Mouse (Mus musculus): Measurements from ENCODE around the gene Parp14. TPM values are rescaled to one million over a fixed set of nuclear protein-coding genes. Genes with fewer than 3 reads are reported as not detected.

Gene Parp14
- polyA plus RNA-seq (2016; fragmentation: Nextera tagmentation; extraction: Ambion mirVana): 0.30 and 0.45 TPM in 2 replicates

- H3K9me3 ChIP-seq: 0 out of 2 replicates have a peak, but pooled peaks cover 3% of the 10 kb centered on the region
- 2% methylated on average over 38 of the region's 38 CpGs for WGBS
- peaks cover 14% of the 10 kb centered on the region for H3K4me1 ChIP-seq
- H3K27me3 ChIP-seq: peaks cover 51% of the 10 kb centered on the region
- H3K36me3 ChIP-seq: no peaks in the 10 kb centered on the region
- peak; percentile 56; the same call in 1 of the 2 replicates for ATAC-seq (ENCODE audit: low FRiP score, low read depth)
- peak within 1 kb of the TSS; percentile 78 for H3K4me2 ChIP-seq (replicated peaks)
- H3K27ac ChIP-seq (replicated peaks): no peak within 1 kb of the TSS
- peak within 1 kb of the TSS; percentile 58 for H3K9ac ChIP-seq (replicated peaks)
- H3K4me3 ChIP-seq: peak within 1 kb of the TSS; percentile 52
Observed at GRCm38 (mm10) chr16:35871048-35871851, at the start of gene Parp14. Parp14 (minus strand) TSS chr16:35871544.

GRCm38 (mm10) chr16:35918721-35919543, 47.6 kb upstream of the Parp14 start:
- Histone ChIP-seq H3K27me3 (no peaks in the 10 kb centered on the region), H3K4me1 (no peaks in the 10 kb centered on the region), H3K9ac (replicated peaks) (no peak overlapping the region), H3K4me3 (no peak overlapping the region), H3K4me2 (replicated peaks) (no peak overlapping the region), H3K9me3 (no peaks in the 10 kb centered on the region), H3K27ac (replicated peaks) (no peak overlapping the region), H3K36me3 (no peaks in the 10 kb centered on the region)
- ATAC-seq (ENCODE audit: low FRiP score, low read depth): no peak
- WGBS: 87% methylated on average over 6 of the region's 6 CpGs

- 69% methylated on average over 5 of the region's 5 CpGs for WGBS
- ATAC-seq (ENCODE audit: low FRiP score, low read depth): no peak
Observed at GRCm38 (mm10) chr16:35914301-35914700, 43.0 kb upstream of the Parp14 start.

GRCm38 (mm10) chr16:35913526-35913925, 42.2 kb upstream of the Parp14 start:
- 69% methylated on average over 1 of the region's 1 CpGs for WGBS
- Histone ChIP-seq H3K4me3 (no peak overlapping the region), H3K4me2 (replicated peaks) (no peak overlapping the region), H3K36me3 (no peaks in the 10 kb centered on the region), H3K27me3 (no peaks in the 10 kb centered on the region), H3K9ac (replicated peaks) (no peak overlapping the region), H3K9me3 (0 out of 2 replicates have a peak, but pooled peaks cover 5% of the 10 kb centered on the region), H3K27ac (replicated peaks) (no peak overlapping the region), H3K4me1 (no peaks in the 10 kb centered on the region)
- ATAC-seq (ENCODE audit: low FRiP score, low read depth): no peak

More at GRCm38 (mm10) chr16:35914301-35914700, 43.0 kb upstream of the Parp14 start:
- 0 out of 2 replicates have a peak, but pooled peaks cover 5% of the 10 kb centered on the region for H3K9me3 ChIP-seq
- H3K4me2 ChIP-seq (replicated peaks): no peak overlapping the region
- no peaks in the 10 kb centered on the region for H3K4me1 ChIP-seq
- H3K27me3 ChIP-seq: no peaks in the 10 kb centered on the region
- no peaks in the 10 kb centered on the region for H3K36me3 ChIP-seq
- no peak overlapping the region for H3K9ac ChIP-seq (replicated peaks)
- no peak overlapping the region for H3K27ac ChIP-seq (replicated peaks)
- H3K4me3 ChIP-seq: no peak overlapping the region

- 76% methylated on average over 3 of the region's 3 CpGs for WGBS
Observed at GRCm38 (mm10) chr16:35911449-35911848, 40.1 kb upstream of the Parp14 start.

GRCm38 (mm10) chr16:35907432-35908201, 36.3 kb upstream of the Parp14 start:
- Histone ChIP-seq H3K4me3 (no peak overlapping the region), H3K27me3 (no peaks in the 10 kb centered on the region), H3K9ac (replicated peaks) (no peak overlapping the region), H3K36me3 (no peaks in the 10 kb centered on the region), H3K9me3 (0 out of 2 replicates have a peak, but pooled peaks cover 3% of the 10 kb centered on the region), H3K4me2 (replicated peaks) (no peak overlapping the region), H3K4me1 (no peaks in the 10 kb centered on the region), H3K27ac (replicated peaks) (no peak overlapping the region)
- ATAC-seq (ENCODE audit: low FRiP score, low read depth): no peak
- 74% methylated on average over 4 of the region's 4 CpGs for WGBS

More at GRCm38 (mm10) chr16:35911449-35911848, 40.1 kb upstream of the Parp14 start:
- Histone ChIP-seq H3K27ac (replicated peaks) (no peak overlapping the region), H3K4me1 (no peaks in the 10 kb centered on the region), H3K4me2 (replicated peaks) (no peak overlapping the region), H3K36me3 (no peaks in the 10 kb centered on the region), H3K9ac (replicated peaks) (no peak overlapping the region), H3K27me3 (no peaks in the 10 kb centered on the region), H3K4me3 (no peak overlapping the region), H3K9me3 (0 out of 2 replicates have a peak, but pooled peaks cover 5% of the 10 kb centered on the region)
- ATAC-seq (ENCODE audit: low FRiP score, low read depth): no peak

- 0 out of 2 replicates have a peak, but pooled peaks cover 3% of the 10 kb centered on the region for H3K9me3 ChIP-seq
- no peak overlapping the region for H3K4me2 ChIP-seq (replicated peaks)
- H3K4me1 ChIP-seq: no peaks in the 10 kb centered on the region
- H3K27me3 ChIP-seq: no peaks in the 10 kb centered on the region
- no peak overlapping the region for H3K9ac ChIP-seq (replicated peaks)
- 87% methylated on average over 7 of the region's 7 CpGs for WGBS
- H3K27ac ChIP-seq (replicated peaks): no peak overlapping the region
- H3K4me3 ChIP-seq: no peak overlapping the region
- no peaks in the 10 kb centered on the region for H3K36me3 ChIP-seq
- no peak for ATAC-seq (ENCODE audit: low FRiP score, low read depth)
Observed at GRCm38 (mm10) chr16:35906887-35907286, 35.5 kb upstream of the Parp14 start.

GRCm38 (mm10) chr16:35905819-35906485, 34.6 kb upstream of the Parp14 start:
- Histone ChIP-seq H3K4me3 (no peak overlapping the region), H3K4me1 (no peaks in the 10 kb centered on the region), H3K36me3 (no peaks in the 10 kb centered on the region), H3K9me3 (0 out of 2 replicates have a peak, but pooled peaks cover 3% of the 10 kb centered on the region), H3K4me2 (replicated peaks) (no peak overlapping the region), H3K27me3 (no peaks in the 10 kb centered on the region), H3K9ac (replicated peaks) (no peak overlapping the region), H3K27ac (replicated peaks) (no peak overlapping the region)
- WGBS: 83% methylated on average over 6 of the region's 6 CpGs
- no peak for ATAC-seq (ENCODE audit: low FRiP score, low read depth)

- no peak overlapping the region for H3K9ac ChIP-seq (replicated peaks)
- H3K4me2 ChIP-seq (replicated peaks): no peak overlapping the region
- H3K9me3 ChIP-seq: 0 out of 2 replicates have a peak, but pooled peaks cover 3% of the 10 kb centered on the region
- H3K4me3 ChIP-seq: no peak overlapping the region
- no peaks in the 10 kb centered on the region for H3K27me3 ChIP-seq
- no peak overlapping the region for H3K27ac ChIP-seq (replicated peaks)
- H3K4me1 ChIP-seq: no peaks in the 10 kb centered on the region
- ATAC-seq (ENCODE audit: low FRiP score, low read depth): no peak
- WGBS: 93% methylated on average over 3 of the region's 3 CpGs
- H3K36me3 ChIP-seq: no peaks in the 10 kb centered on the region
Observed at GRCm38 (mm10) chr16:35905355-35905754, 34.0 kb upstream of the Parp14 start.

GRCm38 (mm10) chr16:35904121-35904736, 32.9 kb upstream of the Parp14 start:
- Histone ChIP-seq H3K36me3 (no peaks in the 10 kb centered on the region), H3K4me1 (no peaks in the 10 kb centered on the region), H3K9me3 (0 out of 2 replicates have a peak, but pooled peaks cover 3% of the 10 kb centered on the region), H3K4me2 (replicated peaks) (no peak overlapping the region), H3K27me3 (no peaks in the 10 kb centered on the region), H3K27ac (replicated peaks) (no peak overlapping the region), H3K4me3 (no peak overlapping the region), H3K9ac (replicated peaks) (no peak overlapping the region)
- no peak for ATAC-seq (ENCODE audit: low FRiP score, low read depth)
- WGBS: 86% methylated on average over 4 of the region's 4 CpGs
